Mouse (Mus musculus) cerebellum, adult 11-12 months (tissue): Measurements from ENCODE around the gene Elobl.

ENCODE experiments used
- DNase-seq: peaks from one replicate; pipeline ENCODE4 v3.0.0; 2022

Elobl gene

DNA sequence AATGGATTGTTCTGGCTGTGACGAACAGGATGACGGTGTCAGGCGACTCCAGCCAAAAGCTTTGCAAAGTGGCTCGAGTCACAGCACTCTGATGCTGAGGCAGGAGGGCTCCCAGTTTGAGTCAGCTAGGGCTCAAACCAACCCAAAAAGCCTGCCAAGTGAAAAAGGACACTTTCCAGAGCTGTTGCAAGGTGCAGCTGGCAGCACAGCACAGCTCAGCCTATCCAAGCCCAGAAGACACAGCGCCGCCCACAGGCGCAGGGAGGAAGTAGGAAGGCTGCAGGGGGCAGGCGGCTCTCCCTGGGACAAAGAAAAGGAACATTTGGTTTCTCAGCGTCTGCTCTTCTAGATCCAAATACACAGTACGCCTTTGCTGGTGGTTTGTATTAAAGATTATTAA, 19.9 kb upstream of the Elobl start:
- no peak for DNase-seq

DNA sequence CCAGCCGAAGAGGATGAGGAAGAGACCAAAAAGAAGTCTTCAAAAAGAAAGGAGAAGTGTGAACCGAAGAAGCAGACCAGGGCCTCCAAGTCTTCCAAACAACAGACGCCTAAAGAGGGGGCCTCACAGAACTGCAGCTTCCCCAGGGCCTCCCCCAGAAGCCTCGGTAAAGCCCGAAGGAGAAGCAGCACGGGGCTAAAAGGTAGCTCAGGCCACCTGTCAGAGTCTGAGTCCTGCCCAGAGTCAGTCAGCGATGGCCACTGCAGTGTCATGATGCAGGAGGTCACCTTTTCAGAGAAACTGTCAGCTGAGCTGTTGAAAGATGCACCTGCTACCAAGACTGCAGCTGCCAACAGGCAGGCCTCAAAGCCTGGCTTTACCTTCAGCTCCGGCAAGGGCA, 14.6 kb upstream of the Elobl start:
- DNase-seq: no peak

GRCm38 (mm10) chr11:88977188-88977587, 10.5 kb upstream of the Elobl start:
- DNase-seq: no peak

DNA sequence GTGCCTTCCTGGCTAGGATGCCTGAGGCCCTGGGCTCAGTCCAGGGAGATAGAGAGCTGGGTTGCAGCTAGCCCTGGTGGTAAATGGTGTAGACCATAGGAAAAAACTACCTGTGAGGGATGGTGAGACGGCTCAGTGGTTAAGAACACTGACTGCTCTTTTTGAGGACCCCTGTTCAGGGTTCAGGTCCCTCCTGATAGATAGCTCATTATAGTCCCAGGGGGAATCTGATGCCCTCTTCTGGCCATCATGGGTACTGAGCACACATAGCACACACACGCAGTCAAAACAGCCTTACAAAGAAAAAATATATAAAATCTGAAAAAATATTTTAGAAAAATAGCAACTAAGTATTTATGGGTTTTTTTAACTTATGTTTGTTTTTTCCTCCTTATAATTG, 9.6 kb upstream of the Elobl start:
- no peak for DNase-seq

DNA sequence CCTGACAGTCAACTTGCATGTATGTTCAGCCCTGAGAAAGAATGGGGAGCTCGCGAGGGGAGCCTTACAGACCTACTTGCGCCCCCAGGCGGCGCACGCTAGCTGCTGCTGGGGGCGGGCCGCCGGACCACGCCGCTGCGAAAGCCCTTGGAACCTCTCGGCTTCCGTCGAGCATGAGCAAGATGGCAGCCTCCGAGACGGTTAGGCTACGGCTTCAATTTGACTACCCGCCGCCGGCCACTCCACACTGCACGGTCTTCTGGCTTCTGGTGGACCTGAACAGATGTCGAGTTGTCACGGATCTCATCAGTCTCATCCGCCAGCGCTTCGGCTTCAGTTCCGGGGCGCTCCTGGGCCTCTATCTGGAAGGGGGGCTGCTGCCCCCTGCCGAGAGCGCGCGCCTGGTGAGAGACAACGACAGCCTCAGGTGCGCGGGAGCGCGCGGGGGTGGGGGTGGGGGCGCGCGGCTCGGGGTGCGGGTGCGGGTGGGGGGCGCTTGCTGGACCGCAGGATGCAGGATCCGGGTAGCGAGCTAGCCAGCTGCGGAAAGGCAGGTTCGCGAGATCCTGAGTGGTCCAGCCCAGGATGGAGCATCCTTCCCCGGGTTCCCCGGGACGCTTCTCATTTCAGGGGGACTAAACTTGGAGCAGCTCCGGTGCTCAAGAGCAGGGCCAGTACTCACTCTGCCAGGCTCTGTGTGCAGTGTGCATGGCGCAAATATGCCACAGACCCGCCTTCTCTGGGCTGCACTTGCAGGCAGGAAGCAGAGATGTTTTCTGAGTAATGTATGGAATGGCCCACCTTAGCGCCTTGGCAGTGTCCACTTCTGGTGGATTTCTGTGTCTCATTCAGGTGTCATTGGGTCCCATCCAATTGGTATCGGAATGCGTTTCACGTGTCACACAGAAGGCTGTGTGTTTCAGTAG, 7.3 kb upstream of the Elobl start:
- DNase-seq: peak; percentile 92

GRCm38 (mm10) chr11:88970202-88970732, 3.5 kb upstream of the Elobl start, which contains the start of gene Coil:
Coil (plus strand) TSS chr11:88970252.
- DNase-seq: no peak

DNA sequence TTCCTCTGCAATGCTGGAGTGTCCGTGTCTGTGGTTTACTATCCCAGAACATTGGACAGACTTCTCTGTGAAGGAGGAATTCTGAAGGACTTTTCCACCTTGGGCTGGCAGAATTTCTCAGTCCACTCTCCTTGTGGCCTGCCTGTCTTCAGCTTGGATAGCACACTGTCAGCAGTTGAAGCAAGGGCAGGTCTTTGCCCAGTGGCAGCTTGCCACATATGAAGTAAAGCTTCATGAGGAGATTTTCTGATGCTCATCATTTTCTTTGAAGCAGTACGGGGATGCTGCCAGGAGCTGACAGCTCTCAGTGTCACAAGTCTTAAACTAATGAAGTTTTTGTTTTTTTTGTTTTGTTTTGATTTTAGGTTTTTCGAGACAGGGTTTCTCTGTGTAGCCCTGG, 7.9 kb downstream of the Elobl start:
- DNase-seq: no peak

- DNase-seq: peak; percentile 95
These were observed 11.3 kb downstream of the Elobl start, which contains the start of gene Scpep1 for GRCm38 (mm10) chr11:88955217-88955969. Scpep1 (minus strand) TSS chr11:88955465.

- no peak for DNase-seq
These were observed 11.9 kb downstream of the Elobl start for GRCm38 (mm10) chr11:88954803-88955202.

DNA sequence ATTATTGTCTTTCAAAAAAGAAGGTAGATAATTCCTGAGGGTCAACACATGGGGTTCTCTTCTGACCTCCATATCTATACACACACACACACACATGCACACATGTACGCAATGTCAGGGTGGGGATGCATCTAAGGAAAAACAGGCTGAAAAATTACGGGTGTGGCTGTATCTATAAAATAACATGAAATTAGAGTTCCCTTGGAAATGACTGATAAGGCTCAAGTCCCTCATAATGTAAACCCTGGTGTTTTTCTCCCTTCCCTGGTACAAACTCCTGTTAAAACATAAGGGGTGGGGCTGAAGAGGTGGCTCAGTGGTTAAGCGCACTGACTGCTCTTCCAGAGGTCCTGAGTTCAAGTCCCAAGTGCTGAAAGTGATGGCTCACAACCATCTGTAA, 13.1 kb downstream of the Elobl start:
- no peak for DNase-seq

DNA sequence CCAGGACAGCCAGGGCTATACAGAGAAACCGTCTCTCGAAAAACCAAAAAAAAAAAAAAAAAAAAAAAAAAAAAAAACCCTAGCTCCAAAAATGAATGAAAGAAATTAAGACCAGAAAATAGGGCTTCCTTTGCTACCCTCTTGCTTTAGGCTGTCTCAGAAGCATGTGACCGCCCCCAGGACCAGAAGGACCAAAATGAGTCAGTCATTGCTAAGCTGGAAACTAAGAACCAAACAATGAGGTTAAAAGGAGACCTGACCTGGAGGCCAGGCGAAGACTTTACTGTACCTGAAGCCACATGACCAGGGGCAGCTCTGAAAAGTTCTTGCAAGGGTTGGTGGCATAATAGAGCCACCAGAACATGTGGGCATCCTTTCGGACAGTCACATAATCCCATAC, 14.6 kb downstream of the Elobl start:
- DNase-seq: no peak

DNA sequence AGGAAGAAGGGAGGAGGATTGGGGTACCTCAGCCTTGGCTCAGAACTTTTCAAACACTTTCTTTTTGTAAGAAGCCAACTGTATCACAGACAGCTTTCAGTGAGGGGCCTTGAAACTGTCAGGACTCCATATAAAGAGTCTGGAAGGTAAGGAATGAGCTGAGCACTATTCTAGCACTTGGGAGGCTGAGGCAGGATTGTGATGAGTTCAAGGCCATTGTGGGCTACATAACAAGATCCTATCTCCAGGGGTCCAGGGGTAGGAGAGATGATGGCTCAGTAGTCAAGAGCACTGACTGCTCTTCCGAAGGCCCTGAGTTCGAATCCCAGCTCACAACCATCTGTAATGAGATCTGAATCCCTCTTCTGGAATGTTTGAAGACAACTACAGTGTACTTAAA, 15.2 kb downstream of the Elobl start:
- no peak for DNase-seq

GRCm38 (mm10) chr11:88950640-88951250, 16.0 kb downstream of the Elobl start:
- no peak for DNase-seq

DNA sequence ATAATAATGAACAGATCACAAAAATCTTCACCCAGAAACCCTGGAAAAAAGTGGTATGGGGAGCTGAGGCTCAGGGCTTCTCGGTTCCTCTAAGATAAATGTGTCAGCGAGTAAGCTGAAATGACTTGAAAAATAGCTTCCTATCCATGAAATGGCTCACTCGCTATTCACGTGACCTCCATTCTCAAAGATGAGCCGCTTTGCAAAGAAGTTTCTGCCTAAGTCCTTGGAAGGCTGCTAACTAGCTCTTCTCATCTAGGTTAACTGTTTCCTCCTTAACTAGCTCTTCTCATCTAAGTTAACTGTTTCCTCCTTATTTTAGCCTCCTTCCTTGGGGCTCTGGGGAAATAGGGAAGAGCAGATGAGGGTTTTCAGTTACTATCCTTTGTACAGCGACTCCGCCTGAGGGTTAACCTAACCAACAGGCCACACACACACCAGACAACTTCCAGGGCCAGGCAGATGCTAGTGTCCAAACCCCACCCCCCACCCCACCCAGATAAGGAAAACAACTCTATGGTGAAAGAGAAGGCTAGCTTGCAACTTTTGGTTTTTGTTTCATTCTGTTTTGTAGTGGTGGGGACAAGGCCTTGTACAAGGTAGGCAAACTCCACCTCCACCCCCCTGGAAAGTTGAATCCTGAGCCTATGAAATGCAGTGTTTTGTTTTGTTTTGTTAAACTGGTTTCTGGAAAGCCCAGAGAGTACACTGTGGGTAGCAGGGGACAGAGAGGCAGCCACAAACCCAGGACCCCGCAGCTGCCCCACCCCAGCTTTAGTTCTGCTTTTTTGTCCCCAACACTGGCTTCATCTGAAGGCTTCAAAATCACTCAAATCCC, 16.7 kb downstream of the Elobl start:
- DNase-seq: no peak

DNA sequence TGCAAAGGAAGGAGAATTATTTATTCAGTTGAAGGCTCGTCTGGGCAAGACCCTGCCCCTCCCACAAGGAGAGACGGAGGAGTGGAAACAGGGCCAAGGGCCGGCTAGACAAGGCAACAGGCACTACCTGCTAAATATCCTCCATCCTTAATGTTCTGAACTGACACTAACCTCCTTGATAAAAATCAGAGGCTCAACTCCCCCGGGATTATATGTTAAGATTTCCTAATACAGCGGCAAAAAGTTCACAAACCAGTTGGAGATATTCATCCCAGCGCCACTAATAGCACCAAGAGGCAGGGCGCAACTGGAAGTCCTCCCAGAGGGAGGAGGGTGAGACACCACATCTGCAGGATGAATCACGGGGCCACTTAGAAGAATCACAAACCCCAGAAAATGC, 17.8 kb downstream of the Elobl start:
- DNase-seq: no peak

- peak; percentile 75 for DNase-seq
These were observed 20.7 kb downstream of the Elobl start for GRCm38 (mm10) chr11:88945971-88946585.

- no peak for DNase-seq
These were observed 25.2 kb downstream of the Elobl start for GRCm38 (mm10) chr11:88941489-88941888.

- DNase-seq: no peak
These were observed 27.1 kb downstream of the Elobl start for GRCm38 (mm10) chr11:88939634-88940033.

GRCm38 (mm10) chr11:88938770-88939169, 28.0 kb downstream of the Elobl start:
- no peak for DNase-seq

DNA sequence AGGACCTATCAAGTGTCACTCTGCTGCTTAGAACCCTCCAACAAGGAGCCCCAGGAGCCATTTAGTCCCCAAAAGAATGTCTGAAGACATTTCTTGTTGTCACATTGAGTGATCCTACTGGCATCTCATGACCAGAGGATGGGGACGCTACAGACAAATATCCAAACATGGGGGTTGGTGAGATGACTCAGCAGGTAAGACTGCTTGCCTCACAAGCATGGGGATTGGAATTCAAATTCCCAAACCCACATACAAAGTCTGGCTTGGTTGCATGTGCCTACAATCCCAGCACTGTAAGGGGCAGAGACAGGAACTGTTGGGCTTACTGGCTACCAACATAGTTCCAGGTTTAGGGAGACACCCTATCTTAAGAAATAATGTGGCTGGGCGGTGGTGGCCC, 28.8 kb downstream of the Elobl start:
- no peak for DNase-seq

DNA sequence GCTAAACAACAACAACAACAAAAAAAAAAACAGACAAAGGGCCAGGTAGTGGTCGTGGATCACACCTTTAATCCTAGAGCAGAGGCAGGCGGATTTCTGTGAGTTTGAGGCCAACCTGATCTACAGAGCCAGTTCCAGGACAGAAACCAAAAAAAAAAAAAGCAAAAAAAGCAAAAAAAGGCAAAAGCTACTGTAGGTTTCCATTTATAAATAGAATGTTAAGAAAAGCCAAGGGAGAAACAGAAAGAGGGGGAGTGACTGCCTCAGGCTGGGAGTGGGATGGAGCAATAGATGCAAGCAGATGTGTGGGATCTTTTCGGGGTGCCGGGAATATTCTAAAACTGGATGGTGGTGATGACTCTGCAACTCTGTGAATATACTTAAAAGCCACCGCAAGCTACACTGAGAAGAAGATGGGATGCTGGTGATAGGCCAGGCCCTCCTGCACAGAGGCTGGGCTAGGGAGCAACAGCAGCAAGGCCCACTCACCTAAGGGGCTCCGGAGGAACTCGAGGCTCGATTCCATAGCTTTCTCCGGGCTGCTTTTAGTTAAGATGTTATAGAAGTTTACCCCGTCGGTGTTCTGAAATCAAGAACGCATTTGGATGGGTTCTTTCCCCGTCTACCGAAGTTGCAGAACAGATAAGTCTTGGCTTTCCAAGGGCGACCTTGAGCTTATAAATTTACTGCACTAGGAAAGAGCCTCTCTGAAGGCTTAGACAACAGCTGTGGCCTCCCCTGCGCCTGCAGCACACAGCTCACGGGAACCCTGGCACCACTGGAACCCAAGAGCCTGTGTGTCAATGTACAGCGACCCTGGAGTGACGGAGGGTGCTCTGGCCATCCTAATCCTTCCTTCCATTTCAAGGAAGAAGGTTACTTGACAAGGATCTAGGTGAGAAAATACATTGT, 32.4 kb downstream of the Elobl start:
- DNase-seq: no peak
